Mouse (Mus musculus) spleen, postnatal 14 days (tissue): Measurements from ENCODE around the gene Prkn.

Experiments used
- DNase-seq, 2 experiments: peaks; one replicate each; pipeline ENCODE4 v3.0.0; 2021 to 2022; ENCODE audit warnings: low spot score in 2 of 2

The Prkn gene

DNA sequence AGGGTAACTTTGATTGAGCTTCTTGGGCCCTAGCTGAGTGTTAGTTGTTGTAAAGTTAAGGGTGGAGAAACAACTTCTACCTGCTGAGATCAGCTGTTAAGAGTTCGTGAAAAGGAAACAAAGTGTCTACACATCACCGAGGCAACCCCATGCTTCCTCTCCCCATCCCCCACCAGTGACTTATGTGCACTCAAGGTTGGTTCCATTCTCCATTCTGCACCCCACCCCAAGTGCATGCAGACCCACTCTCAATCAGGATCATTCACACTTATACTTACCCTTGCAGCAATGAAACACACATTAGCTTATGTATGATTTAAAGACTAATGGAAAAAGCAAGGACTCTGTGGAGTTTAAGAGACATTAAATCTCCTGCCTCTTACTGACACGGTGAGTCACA, 691.9 kb downstream of the Prkn start:
- DNase-seq, result no peak

GRCm38 (mm10) chr17:11532748-11533147, 692.6 kb downstream of the Prkn start:
- no peak for DNase-seq

DNA sequence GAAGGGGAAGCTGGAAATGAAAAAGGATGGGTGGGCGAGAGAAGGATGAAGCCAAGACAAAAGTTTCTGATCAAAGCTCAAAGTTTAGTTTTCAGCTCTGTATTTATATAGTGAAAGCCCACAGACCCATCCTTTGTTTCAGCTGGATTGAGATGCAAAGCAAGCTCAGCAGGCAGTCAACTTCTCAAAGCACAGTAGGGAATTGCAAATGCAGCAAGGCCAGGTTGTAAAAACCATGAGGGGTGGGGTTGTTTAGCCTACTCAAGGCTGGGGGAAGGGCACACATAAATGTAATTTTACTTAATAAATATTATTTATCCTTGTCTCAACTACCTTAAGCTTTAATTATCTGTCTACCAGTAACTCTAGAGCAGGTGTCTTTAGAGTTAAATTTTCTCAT, 693.7 kb downstream of the Prkn start:
- no peak for DNase-seq

GRCm38 (mm10) chr17:11538826-11539225, 698.6 kb downstream of the Prkn start:
- no peak for DNase-seq

DNA sequence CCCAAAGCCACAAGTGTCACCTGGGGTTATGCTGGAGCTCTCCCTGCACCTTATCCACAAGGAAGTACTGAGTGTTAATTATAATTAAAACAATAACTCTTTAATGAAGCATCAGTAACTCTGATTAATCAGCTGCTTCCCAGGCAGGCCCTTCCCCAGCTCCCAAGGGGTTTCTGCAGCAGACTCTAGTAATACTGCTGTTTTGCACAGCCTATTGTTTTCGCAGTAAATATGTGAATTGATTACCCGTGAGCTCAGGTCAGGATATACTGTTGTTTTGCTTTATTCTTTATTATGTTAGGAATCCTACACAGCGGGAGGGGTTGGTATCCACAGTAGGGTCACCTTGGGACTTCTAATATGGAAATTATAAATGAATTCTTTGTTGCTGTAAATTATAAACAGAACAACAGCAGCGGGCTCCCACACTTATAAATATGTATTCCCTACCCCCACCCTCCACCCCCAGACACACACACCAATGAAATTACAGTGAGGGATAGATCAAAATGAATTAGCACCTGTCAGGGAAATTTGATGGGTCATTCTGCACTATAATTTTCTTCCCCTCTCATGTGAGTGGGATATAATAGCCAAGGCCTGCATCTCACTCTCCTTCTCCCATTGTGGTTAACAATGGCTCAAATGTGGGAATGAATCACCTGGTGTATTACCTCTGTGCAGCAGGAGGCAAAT, 701.9 kb downstream of the Prkn start:
- DNase-seq, result no peak

DNA sequence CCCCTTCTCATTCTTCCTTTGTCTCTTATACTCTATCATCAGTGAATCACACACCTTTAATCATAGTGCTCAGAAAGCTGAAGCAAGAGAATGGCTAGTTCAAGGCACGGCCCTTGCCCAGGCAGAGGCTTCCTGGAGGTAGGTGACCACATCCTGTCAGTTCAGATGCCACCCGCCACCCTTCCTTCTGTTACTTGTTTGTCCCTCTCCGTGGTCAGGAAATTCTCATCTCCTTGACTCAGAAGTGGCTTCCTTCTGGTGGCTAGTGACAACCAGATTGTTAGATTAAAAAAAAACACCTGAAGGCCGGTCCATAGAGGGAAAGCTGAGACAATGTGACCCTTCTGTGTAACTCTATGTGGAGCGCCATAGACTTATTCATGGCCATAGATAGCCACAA, 710.4 kb downstream of the Prkn start:
- no peak for DNase-seq

- DNase-seq, result no peak
Measured at GRCm38 (mm10) chr17:11565681-11566080, 725.5 kb downstream of the Prkn start.

DNA sequence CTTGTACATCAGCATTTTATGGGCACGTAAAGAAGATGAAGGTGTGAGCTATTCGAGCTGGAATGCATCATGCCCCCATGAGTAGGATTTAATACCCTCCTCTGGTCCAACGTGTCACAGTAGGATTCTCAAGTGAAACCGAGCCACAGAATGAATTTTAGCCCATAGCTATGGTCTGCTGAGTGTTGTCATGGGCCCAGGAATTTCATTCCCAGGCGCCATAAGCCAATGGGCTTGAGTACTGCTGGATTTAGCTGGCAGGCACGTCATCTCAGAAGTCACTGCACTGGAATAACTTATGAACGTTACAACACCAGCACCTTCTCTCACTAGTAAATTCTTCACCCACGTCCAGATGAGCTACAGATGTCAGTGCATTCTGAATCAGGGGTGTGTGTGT, 730.2 kb downstream of the Prkn start:
- no peak for DNase-seq

- no peak for DNase-seq
Measured at GRCm38 (mm10) chr17:11573666-11574065, 733.5 kb downstream of the Prkn start.

DNA sequence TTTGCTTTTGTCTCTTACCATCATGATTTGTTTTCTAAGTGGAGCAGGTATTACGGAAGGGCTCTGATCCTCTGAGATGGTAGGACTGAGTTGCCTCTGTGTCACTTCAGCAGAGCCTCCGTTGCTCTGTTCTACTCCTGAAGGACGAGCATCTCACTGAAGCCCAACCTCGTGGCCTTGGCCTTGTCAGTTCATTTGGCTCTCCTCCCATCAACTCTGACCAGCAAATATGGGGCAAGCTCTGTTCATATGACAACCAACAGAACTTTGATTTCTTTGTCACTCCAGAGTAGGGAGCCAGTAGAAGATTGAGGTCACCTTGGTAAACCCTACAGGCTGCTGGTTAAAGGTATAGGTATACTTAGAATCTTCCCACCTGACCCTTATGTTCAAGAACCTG, 745.3 kb downstream of the Prkn start:
- no peak for DNase-seq

- DNase-seq, result no peak
Measured at GRCm38 (mm10) chr17:11607931-11608330, 767.7 kb downstream of the Prkn start.

GRCm38 (mm10) chr17:11611459-11611858, 771.3 kb downstream of the Prkn start:
- DNase-seq, result no peak

GRCm38 (mm10) chr17:11612801-11613531, 772.8 kb downstream of the Prkn start:
- DNase-seq, result no peak

DNA sequence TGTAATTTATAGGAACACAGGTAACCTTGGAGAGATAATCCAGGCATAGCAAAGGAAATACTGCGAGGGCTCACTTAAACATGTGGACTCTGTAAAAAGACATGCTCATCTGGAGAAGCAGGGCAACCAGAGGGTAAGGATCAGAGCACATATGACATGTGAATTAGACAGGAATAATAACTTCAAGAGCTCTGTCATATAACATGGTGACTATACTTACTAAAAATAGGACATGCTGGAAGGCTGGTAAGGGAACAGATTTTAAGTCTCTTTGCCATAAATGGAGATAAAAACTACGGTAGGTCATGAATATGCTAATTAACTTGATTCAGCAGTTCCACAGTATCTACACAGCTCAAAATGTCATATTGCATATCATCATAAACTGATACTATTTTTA, 777.4 kb downstream of the Prkn start:
- no peak for DNase-seq

DNA sequence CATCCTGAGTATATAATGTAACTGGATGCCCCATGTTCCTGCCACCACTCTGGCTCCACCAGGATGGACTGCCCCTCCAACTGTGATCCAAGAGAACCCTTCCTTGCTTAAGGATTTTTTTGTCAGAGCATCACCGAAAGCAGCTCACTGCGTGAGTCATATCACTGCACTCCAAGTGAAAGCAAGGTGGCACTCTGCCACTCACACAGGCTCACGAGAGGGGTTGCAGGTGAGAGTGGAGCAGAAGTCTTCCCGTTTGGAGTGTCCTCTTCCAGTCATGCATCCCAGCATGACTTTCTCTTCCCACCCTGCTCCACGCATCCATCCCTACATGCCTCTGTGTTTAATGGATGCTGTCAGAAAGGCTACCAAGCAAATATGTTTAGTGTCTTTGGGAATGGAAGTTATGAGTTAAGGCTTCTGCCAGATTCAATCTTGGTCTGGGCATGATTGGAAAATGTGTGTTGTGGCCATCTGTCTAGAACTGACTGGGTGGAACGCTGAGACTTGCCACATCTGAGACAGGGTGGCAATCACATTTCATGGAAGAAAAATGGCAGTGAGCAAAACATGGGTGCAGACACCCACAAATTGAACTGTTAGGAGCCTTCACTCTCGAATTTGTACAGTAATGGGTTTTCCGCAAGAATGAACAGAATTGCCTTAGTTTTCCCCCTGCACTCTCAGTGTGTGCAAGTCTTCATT, 778.9 kb downstream of the Prkn start:
- DNase-seq, result no peak

DNA sequence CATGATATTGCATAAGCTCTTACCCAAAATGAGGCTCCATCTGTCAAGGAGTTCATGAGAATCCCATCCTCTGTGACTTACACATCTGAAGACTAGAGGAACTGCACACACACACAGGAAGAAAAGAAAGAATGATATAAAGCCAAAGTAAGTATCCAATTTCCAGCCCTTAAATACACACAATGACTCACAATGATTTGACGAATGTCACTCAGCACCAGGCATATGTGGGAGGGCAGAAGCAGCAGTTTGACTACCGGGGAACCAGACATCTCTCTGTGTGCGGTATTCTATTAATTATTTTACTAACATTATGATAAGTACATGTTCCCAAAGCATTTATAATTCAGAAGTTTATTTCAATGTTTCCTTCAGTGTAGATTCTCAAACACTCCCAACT, 780.6 kb downstream of the Prkn start:
- no peak for DNase-seq

DNA sequence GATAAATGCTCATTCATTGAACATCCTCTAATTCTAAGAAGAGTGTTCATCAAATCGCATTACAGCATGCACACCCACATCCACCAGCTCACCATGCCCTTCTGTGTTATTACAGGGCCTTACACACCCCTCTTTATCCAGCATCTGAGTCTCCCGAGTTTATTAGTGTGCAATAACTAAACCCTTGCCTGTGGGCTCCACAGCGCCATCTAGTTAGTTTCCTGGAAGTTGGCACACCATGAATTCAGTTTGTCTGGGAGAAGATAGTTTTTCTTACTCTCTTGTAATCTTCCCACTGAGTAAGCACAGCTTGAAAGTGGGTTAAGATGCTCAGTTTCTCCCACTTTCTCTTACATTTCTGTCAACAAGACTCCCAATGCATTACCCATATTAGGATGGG, 781.3 kb downstream of the Prkn start:
- DNase-seq, result no peak

DNA sequence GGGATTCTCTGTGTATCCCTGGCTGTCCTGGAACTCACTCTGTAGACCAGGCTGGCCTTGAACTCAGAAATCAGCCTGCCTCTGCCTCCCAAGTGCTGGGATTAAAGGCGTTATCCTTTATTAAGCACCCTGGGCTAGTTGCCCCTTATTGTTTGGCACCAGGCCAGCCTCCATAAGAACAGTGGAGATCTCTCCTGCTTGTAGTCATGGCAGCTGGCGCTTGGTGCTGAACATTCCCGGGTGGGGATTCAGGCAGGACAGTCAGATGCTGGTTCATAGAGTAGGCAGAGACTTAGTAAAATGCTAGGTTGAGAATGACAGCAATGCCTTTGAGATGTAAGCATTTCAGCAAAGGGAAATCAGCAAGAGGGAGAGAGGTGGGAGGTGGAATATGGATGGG, 786.1 kb downstream of the Prkn start:
- DNase-seq, result no peak

DNA sequence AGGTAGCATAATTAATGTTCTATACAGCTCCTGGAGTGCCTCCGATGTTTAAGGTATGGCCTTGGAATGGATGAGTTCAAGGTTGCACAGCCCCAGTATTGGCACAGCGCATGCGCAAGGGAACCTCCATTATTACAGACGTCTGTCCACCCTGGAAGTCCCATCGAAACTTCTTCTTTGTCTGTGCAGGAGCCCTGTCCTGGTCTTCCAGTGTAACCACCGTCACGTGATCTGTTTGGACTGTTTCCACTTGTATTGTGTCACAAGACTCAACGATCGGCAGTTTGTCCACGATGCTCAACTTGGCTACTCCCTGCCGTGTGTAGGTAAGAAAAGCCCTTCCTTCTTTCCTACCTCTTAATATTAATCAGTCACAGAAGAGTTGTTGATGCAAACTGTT, 794.9 kb downstream of the Prkn start:
- DNase-seq, result no peak

- no peak for DNase-seq
Measured at GRCm38 (mm10) chr17:11637642-11638041, 797.5 kb downstream of the Prkn start.

- DNase-seq, result no peak
Measured at GRCm38 (mm10) chr17:11638451-11638850, 798.3 kb downstream of the Prkn start.

DNA sequence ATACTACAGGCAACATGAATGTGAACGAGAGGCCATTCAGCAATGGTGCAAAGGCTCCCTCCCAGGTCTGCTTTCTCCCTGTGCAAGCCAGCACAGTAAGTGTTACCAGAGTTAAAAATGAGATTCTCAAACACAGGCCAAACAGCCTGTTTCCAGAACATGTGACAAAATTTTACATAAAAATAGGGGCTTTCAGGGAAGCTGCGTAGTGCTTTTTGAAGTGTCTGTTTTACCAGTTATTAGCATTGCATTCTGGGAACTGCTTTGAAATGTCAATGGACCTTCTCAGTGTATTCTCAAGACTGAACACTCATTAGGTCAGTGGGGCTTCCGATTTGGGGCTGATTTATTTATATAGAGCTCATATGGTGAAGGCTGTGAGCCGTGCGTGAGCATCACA, 799.6 kb downstream of the Prkn start:
- no peak for DNase-seq

- DNase-seq, result no peak
Measured at GRCm38 (mm10) chr17:11642328-11642727, 802.1 kb downstream of the Prkn start.
